Mouse (Mus musculus) limb, embryonic 14.5 days (tissue): Measurements from ENCODE around the gene Dip2c. TPM values are rescaled to one million over a fixed set of nuclear protein-coding genes. Genes with fewer than 3 reads are reported as not detected.

Experiments
- ATAC-seq: fragments of 200-750 bp; cut with Nextera tagmentation; 2 replicates; pipeline ENCODE4 v1.8.0; 2017; ENCODE audit warnings: low read depth, moderate number of reproducible peaks, moderate TSS enrichment; ENCODE audit not compliant: low FRiP score
- DNase-seq: peaks from one replicate; pipeline ENCODE4 v3.0.0-alpha.2; 2015; ENCODE audit warnings: low spot score
- H3K27ac ChIP-seq: fragments of 300-500 bp; sonication (generic); replicated peaks from 2 replicates; pipeline ENCODE4 v1.5.1; 2014; ENCODE audit warnings: low read depth, mild to moderate bottlenecking, low read length, moderate library complexity, mixed read lengths
- H3K27me3 ChIP-seq: fragments of 300-500 bp; sonication (generic); 2 replicates; pipeline ENCODE4 v1.6.1; 2014; ENCODE audit warnings: low read length, mixed read lengths; ENCODE audit not compliant: control insufficient read depth, insufficient read depth
- H3K36me3 ChIP-seq: fragments of 300-500 bp; sonication (generic); 2 replicates; pipeline ENCODE4 v1.6.1; 2014; ENCODE audit warnings: mild to moderate bottlenecking, low read length, moderate library complexity, mixed read lengths; ENCODE audit not compliant: control insufficient read depth, insufficient read depth
- H3K4me1 ChIP-seq: fragments of 300-500 bp; sonication (generic); 2 replicates; pipeline ENCODE4 v1.6.1; 2014; ENCODE audit warnings: antibody characterized with exemption, low read length, mixed read lengths; ENCODE audit not compliant: control insufficient read depth, insufficient read depth
- H3K4me2 ChIP-seq: fragments of 300-500 bp; sonication (generic); replicated peaks from 2 replicates; pipeline ENCODE4 v1.6.1; 2014; ENCODE audit warnings: low read depth, mild to moderate bottlenecking, low read length, moderate library complexity; ENCODE audit not compliant: severe bottlenecking
- H3K4me3 ChIP-seq: fragments of 300-500 bp; sonication (generic); replicated peaks from 2 replicates; pipeline ENCODE4 v1.5.1; 2014; ENCODE audit warnings: low read length
- H3K9ac ChIP-seq: fragments of 300-500 bp; sonication (generic); 2 replicates; pipeline ENCODE4 v1.6.1; 2014; ENCODE audit warnings: mild to moderate bottlenecking, low read depth, low read length, moderate library complexity; ENCODE audit not compliant: severe bottlenecking
- H3K9me3 ChIP-seq: fragments of 300-500 bp; sonication (generic); 2 replicates; pipeline ENCODE4 v1.6.1; 2016; ENCODE audit warnings: low read length; ENCODE audit not compliant: control insufficient read depth
- POLR2A ChIP-seq: fragments of 200-500 bp; IDR thresholded peaks from 2 replicates; pipeline ENCODE4 v1.8.0; 2012; ENCODE audit warnings: inconsistent platforms, mild to moderate bottlenecking, moderate library complexity, borderline replicate concordance; ENCODE audit not compliant: insufficient read depth, insufficient read length; ENCODE audit errors: extremely low read depth
- WGBS: fragments of 180-500 bp; shearing (Covaris S2); extraction: QIAGEN DNeasy Blood & Tissue Kit; methylation state at CpG from one replicate; pipeline ENCODE4 v1.1.7; 2014; 5-methylcytosine and 5-hydroxymethylcytosine counted together
- polyA plus RNA-seq, 2 experiments: library from polyadenylated mRNA; depleted of rRNA in 1 of 2; stranded (reverse) in 1 of 2; unstranded in 1 of 2; fragments of >200 nt; fragmentation: Nextera tagmentation in 1 of 2; extraction: Ambion mirVana in 1 of 2; gene quantifications; 2 replicates each; pipeline versions ENCODE4 v1.2.1 to v1.2.3; 2012 to 2014

Dip2c gene
- polyA plus RNA-seq, 2 experiments = 11.1 to 11.5 TPM

GRCm38 (mm10) chr13:9689366-9689765, 413.0 kb downstream of the Dip2c start:
- DNase-seq (no peak), ATAC-seq (no peak)
- Histone ChIP-seq H3K27me3 (no peaks in the 10 kb centered on the region), H3K4me1 (no peaks in the 10 kb centered on the region), H3K4me3 (no peak overlapping the region), H3K9me3 (no peaks in the 10 kb centered on the region), H3K9ac (no peak overlapping the region), H3K36me3 (peaks cover 86% of the 10 kb centered on the region), H3K27ac (no peak overlapping the region), H3K4me2 (no peak overlapping the region)
- no peak for TF ChIP-seq POLR2A
- WGBS = 91% methylated on average over 16 of the region's 16 CpGs

GRCm38 (mm10) chr13:9692876-9693275, 416.5 kb downstream of the Dip2c start:
- Histone ChIP-seq H3K9ac (no peak overlapping the region), H3K4me3 (no peak overlapping the region), H3K4me2 (no peak overlapping the region), H3K36me3 (peaks cover 86% of the 10 kb centered on the region), H3K4me1 (no peaks in the 10 kb centered on the region), H3K27me3 (no peaks in the 10 kb centered on the region), H3K9me3 (no peaks in the 10 kb centered on the region), H3K27ac (no peak overlapping the region)
- ATAC-seq = no peak
- 71% methylated on average over 3 of the region's 3 CpGs for WGBS
- no peak for TF ChIP-seq POLR2A
- DNase-seq = peak; percentile 17

GRCm38 (mm10) chr13:9694651-9695050, 418.3 kb downstream of the Dip2c start:
- Histone ChIP-seq H3K36me3 (peaks cover 73% of the 10 kb centered on the region), H3K9me3 (no peaks in the 10 kb centered on the region), H3K9ac (no peak overlapping the region), H3K4me3 (no peak overlapping the region), H3K4me2 (no peak overlapping the region), H3K27me3 (no peaks in the 10 kb centered on the region), H3K4me1 (no peaks in the 10 kb centered on the region), H3K27ac (no peak overlapping the region)
- 93% methylated on average over 6 of the region's 6 CpGs for WGBS
- DNase-seq (no peak), ATAC-seq (no peak)
- TF ChIP-seq POLR2A = no peak

- Histone ChIP-seq H3K9ac (no peak overlapping the region), H3K36me3 (peaks cover 70% of the 10 kb centered on the region), H3K9me3 (no peaks in the 10 kb centered on the region), H3K4me3 (no peak overlapping the region), H3K4me1 (no peaks in the 10 kb centered on the region), H3K4me2 (no peak overlapping the region), H3K27me3 (no peaks in the 10 kb centered on the region), H3K27ac (no peak overlapping the region)
- WGBS = 84% methylated on average over 4 of the region's 4 CpGs
- TF ChIP-seq POLR2A = no peak
- ATAC-seq (peak; percentile 28; the same call in 1 of the 2 replicates), DNase-seq (no peak)
Observed at GRCm38 (mm10) chr13:9695403-9695802, 419.1 kb downstream of the Dip2c start.

- ATAC-seq = peak; percentile 81
- Histone ChIP-seq H3K27me3 (no peaks in the 10 kb centered on the region), H3K4me3 (no peak overlapping the region), H3K9ac (no peak overlapping the region), H3K36me3 (peaks cover 70% of the 10 kb centered on the region), H3K9me3 (no peaks in the 10 kb centered on the region), H3K27ac (no peak overlapping the region), H3K4me2 (no peak overlapping the region), H3K4me1 (no peaks in the 10 kb centered on the region)
- peak; percentile 30 for DNase-seq
- no peak for TF ChIP-seq POLR2A
Observed at GRCm38 (mm10) chr13:9695809-9696208, 419.5 kb downstream of the Dip2c start.

- no peaks in the 10 kb centered on the region for H3K4me1 ChIP-seq
- DNase-seq (no peak), ATAC-seq (no peak)
- H3K9me3 ChIP-seq = no peaks in the 10 kb centered on the region
- H3K36me3 ChIP-seq = peaks cover 58% of the 10 kb centered on the region
- H3K4me2 ChIP-seq = no peak overlapping the region
- H3K27me3 ChIP-seq = no peaks in the 10 kb centered on the region
- WGBS = 97% methylated on average over 4 of the region's 4 CpGs
- H3K9ac ChIP-seq = no peak overlapping the region
- H3K27ac ChIP-seq = no peak overlapping the region
- H3K4me3 ChIP-seq = no peak overlapping the region
- TF ChIP-seq POLR2A = no peak
Observed at GRCm38 (mm10) chr13:9697340-9697739, 421.0 kb downstream of the Dip2c start.
